Mouse (Mus musculus) hindbrain, embryonic 14.5 days (tissue): ENCODE results near the gene Mical3. TPM values are rescaled to one million over a fixed set of nuclear protein-coding genes. Genes with fewer than 3 reads are reported as not detected.
"Not testable (repeated sequence)": the region's sequence is repeated elsewhere in the genome, so short reads cannot be mapped to it uniquely, and the experiment has no call there.

Experiments used
- ATAC-seq: fragments of 200-750 bp; cut with Nextera tagmentation; 2 replicates; pipeline ENCODE4 v1.8.0; 2017; ENCODE audit warnings: moderate number of reproducible peaks, mild to moderate bottlenecking, moderate TSS enrichment, moderate library complexity; ENCODE audit not compliant: low FRiP score
- DNase-seq: peaks from one replicate; pipeline ENCODE4 v3.0.0-alpha.2; 2015; ENCODE audit warnings: low spot score
- H3K27ac ChIP-seq: fragments of 300-500 bp; sonication (generic); 2 replicates; pipeline ENCODE4 v1.5.1; 2014; ENCODE audit warnings: mild to moderate bottlenecking, moderate library complexity
- H3K27me3 ChIP-seq: fragments of 300-500 bp; sonication (generic); 2 replicates; pipeline ENCODE4 v1.6.1; 2014; ENCODE audit warnings: mild to moderate bottlenecking, low read length, mixed read lengths; ENCODE audit not compliant: control insufficient read depth, insufficient read depth
- H3K36me3 ChIP-seq: fragments of 300-500 bp; sonication (generic); replicated peaks from 2 replicates; pipeline ENCODE4 v1.6.1; 2014; ENCODE audit not compliant: control insufficient read depth, insufficient read depth
- H3K4me1 ChIP-seq: fragments of 300-500 bp; sonication (generic); replicated peaks from 2 replicates; pipeline ENCODE4 v1.6.1; 2014; ENCODE audit warnings: antibody characterized with exemption, low read length, mixed read lengths; ENCODE audit not compliant: control insufficient read depth, insufficient read depth
- H3K4me2 ChIP-seq: fragments of 300-500 bp; sonication (generic); replicated peaks from 2 replicates; pipeline ENCODE4 v1.6.1; 2014; ENCODE audit warnings: mild to moderate bottlenecking, moderate library complexity
- H3K4me3 ChIP-seq: fragments of 300-500 bp; sonication (generic); replicated peaks from 2 replicates; pipeline ENCODE4 v1.5.1; 2014; ENCODE audit warnings: mild to moderate bottlenecking, low read length
- H3K9ac ChIP-seq: fragments of 300-500 bp; sonication (generic); 2 replicates; pipeline ENCODE4 v1.6.1; 2014
- H3K9me3 ChIP-seq: fragments of 300-500 bp; sonication (generic); 2 replicates; pipeline ENCODE4 v1.6.1; 2016; ENCODE audit warnings: low read length; ENCODE audit not compliant: control insufficient read depth
- WGBS: fragments of 180-500 bp; shearing (Covaris S2); extraction: QIAGEN DNeasy Blood & Tissue Kit; methylation state at CpG from one replicate; pipeline ENCODE4 v1.1.7; 2014; 5-methylcytosine and 5-hydroxymethylcytosine counted together
- polyA plus RNA-seq: library from polyadenylated mRNA; unstranded; fragments of >200 nt; fragmentation: Nextera tagmentation; extraction: Ambion mirVana; gene quantifications from 2 replicates; pipeline ENCODE4 v1.2.1, GENCODE M21; 2014

Gene Mical3
- polyA plus RNA-seq, 1 experiment from 2014 or later: 49.4 TPM

- no peak overlapping the region for H3K4me2 ChIP-seq
- DNase-seq (no peak), ATAC-seq (no peak)
- H3K27ac ChIP-seq: no peak overlapping the region
- no peak overlapping the region for H3K9ac ChIP-seq
- H3K9me3 ChIP-seq: no peaks in the 10 kb centered on the region
- H3K27me3 ChIP-seq: no peaks in the 10 kb centered on the region
- peaks cover 24% of the 10 kb centered on the region for H3K36me3 ChIP-seq
- 86% methylated on average over 16 of the region's 16 CpGs for WGBS
- H3K4me3 ChIP-seq: no peak overlapping the region
- no peaks in the 10 kb centered on the region for H3K4me1 ChIP-seq
Observed at GRCm38 (mm10) chr6:120937104-120937617, 193.6 kb downstream of the Mical3 start.

GRCm38 (mm10) chr6:120934176-120934575, 196.6 kb downstream of the Mical3 start:
- ATAC-seq (no peak), DNase-seq (no peak)
- Histone ChIP-seq H3K9ac (no peak overlapping the region), H3K4me2 (no peak overlapping the region), H3K36me3 (peaks cover 50% of the 10 kb centered on the region), H3K9me3 (no peaks in the 10 kb centered on the region), H3K4me1 (no peaks in the 10 kb centered on the region), H3K27me3 (no peaks in the 10 kb centered on the region), H3K27ac (no peak overlapping the region), H3K4me3 (no peak overlapping the region)
- WGBS: 75% methylated on average over 4 of the region's 4 CpGs

- no peak for ATAC-seq
- H3K4me1 ChIP-seq: no peaks in the 10 kb centered on the region
- DNase-seq: no peak
- H3K27me3 ChIP-seq: no peaks in the 10 kb centered on the region
- 92% methylated on average over 7 of the region's 7 CpGs for WGBS
- H3K9me3 ChIP-seq: no peaks in the 10 kb centered on the region
- no peak overlapping the region for H3K4me2 ChIP-seq
- no peak overlapping the region for H3K9ac ChIP-seq
- H3K36me3 ChIP-seq: peaks cover 54% of the 10 kb centered on the region
- H3K4me3 ChIP-seq: no peak overlapping the region
- no peak overlapping the region for H3K27ac ChIP-seq
Observed at GRCm38 (mm10) chr6:120933670-120934069, 197.1 kb downstream of the Mical3 start.

GRCm38 (mm10) chr6:120932597-120932996, 198.2 kb downstream of the Mical3 start:
- Histone ChIP-seq H3K9me3 (no peaks in the 10 kb centered on the region), H3K27ac (no peak overlapping the region), H3K4me3 (no peak overlapping the region), H3K4me2 (no peak overlapping the region), H3K27me3 (no peaks in the 10 kb centered on the region), H3K36me3 (peaks cover 54% of the 10 kb centered on the region), H3K4me1 (no peaks in the 10 kb centered on the region), H3K9ac (no peak overlapping the region)
- DNase-seq: no peak
- no peak for ATAC-seq
- 91% methylated on average over 12 of the region's 12 CpGs for WGBS

- H3K4me2 ChIP-seq: no peak overlapping the region
- 94% methylated on average over 6 of the region's 6 CpGs for WGBS
- H3K36me3 ChIP-seq: peaks cover 54% of the 10 kb centered on the region
- H3K4me1 ChIP-seq: no peaks in the 10 kb centered on the region
- no peaks in the 10 kb centered on the region for H3K9me3 ChIP-seq
- H3K27me3 ChIP-seq: no peaks in the 10 kb centered on the region
- ATAC-seq (no peak), DNase-seq (no peak)
- H3K4me3 ChIP-seq: no peak overlapping the region
- H3K27ac ChIP-seq: no peak overlapping the region
- no peak overlapping the region for H3K9ac ChIP-seq
Observed at GRCm38 (mm10) chr6:120930450-120931306, 200.1 kb downstream of the Mical3 start.

GRCm38 (mm10) chr6:120929421-120929820, 201.4 kb downstream of the Mical3 start:
- Histone ChIP-seq H3K4me3 (no peak overlapping the region), H3K9ac (no peak overlapping the region), H3K4me2 (no peak overlapping the region), H3K9me3 (no peaks in the 10 kb centered on the region), H3K4me1 (no peaks in the 10 kb centered on the region), H3K27me3 (no peaks in the 10 kb centered on the region), H3K27ac (no peak overlapping the region), H3K36me3 (peaks cover 47% of the 10 kb centered on the region)
- DNase-seq (no peak), ATAC-seq (no peak)
- 72% methylated on average over 1 of the region's 1 CpGs for WGBS

GRCm38 (mm10) chr6:120927765-120928164, 203.0 kb downstream of the Mical3 start:
- H3K4me1 ChIP-seq: no peaks in the 10 kb centered on the region
- H3K27me3 ChIP-seq: no peaks in the 10 kb centered on the region
- H3K4me2 ChIP-seq: no peak overlapping the region
- H3K4me3 ChIP-seq: no peak overlapping the region
- 89% methylated on average over 3 of the region's 3 CpGs for WGBS
- H3K36me3 ChIP-seq: peaks cover 35% of the 10 kb centered on the region
- no peak for ATAC-seq
- H3K27ac ChIP-seq: no peak overlapping the region
- H3K9me3 ChIP-seq: no peaks in the 10 kb centered on the region
- DNase-seq: no peak
- H3K9ac ChIP-seq: no peak overlapping the region

GRCm38 (mm10) chr6:120926880-120927279, 203.9 kb downstream of the Mical3 start:
- no peak overlapping the region for H3K4me2 ChIP-seq
- no peak overlapping the region for H3K9ac ChIP-seq
- no peaks in the 10 kb centered on the region for H3K27me3 ChIP-seq
- no peak overlapping the region for H3K4me3 ChIP-seq
- DNase-seq: no peak
- no peaks in the 10 kb centered on the region for H3K9me3 ChIP-seq
- ATAC-seq: no peak
- no peaks in the 10 kb centered on the region for H3K4me1 ChIP-seq
- peaks cover 26% of the 10 kb centered on the region for H3K36me3 ChIP-seq
- WGBS: 55% methylated on average over 2 of the region's 2 CpGs
- no peak overlapping the region for H3K27ac ChIP-seq

- H3K27ac ChIP-seq, H3K4me1 ChIP-seq, H3K4me2 ChIP-seq, H3K27me3 ChIP-seq, H3K9ac ChIP-seq, H3K36me3 ChIP-seq, H3K9me3 ChIP-seq, DNase-seq, H3K4me3 ChIP-seq, ATAC-seq: not testable (repeated sequence)
- 69% methylated on average over 2 of the region's 2 CpGs for WGBS
Observed at GRCm38 (mm10) chr6:120924791-120925321, 205.9 kb downstream of the Mical3 start.
